Mouse (Mus musculus) heart, adult 2 months (tissue): ENCODE measurements around the gene Pkp1. TPM values are rescaled to one million over a fixed set of nuclear protein-coding genes. Genes with fewer than 3 reads are reported as not detected.
A peak's percentile ranks its signal among the peaks of the same experiment; 100 is the strongest.

Experiments used
- DNase-seq, 2 experiments: peaks; one replicate each; pipeline ENCODE4 v3.0.0; 2021
- H3K27ac ChIP-seq: fragments of 200-600 bp; 2 replicates; pipeline ENCODE4 v1.8.1; 2022
- H3K27me3 ChIP-seq: fragments of 200-500 bp; 2 replicates; pipeline ENCODE4 v1.6.1; 2012; ENCODE audit warnings: mild to moderate bottlenecking, low read length, inconsistent platforms, mixed read lengths; ENCODE audit not compliant: control insufficient read depth, insufficient read depth
- H3K36me3 ChIP-seq: fragments of 200-500 bp; 2 replicates; pipeline ENCODE4 v1.6.1; 2012; ENCODE audit warnings: low read length, inconsistent platforms; ENCODE audit not compliant: control insufficient read depth, insufficient read depth
- H3K4me1 ChIP-seq: fragments of 200-500 bp; 2 replicates; pipeline ENCODE4 v1.6.1; 2011; ENCODE audit warnings: low read length; ENCODE audit not compliant: control insufficient read depth, insufficient read depth
- H3K4me3 ChIP-seq: fragments of 200-600 bp; 2 replicates; pipeline ENCODE4 v1.8.1; 2022
- H3K79me2 ChIP-seq: fragments of 200-500 bp; replicated peaks from 2 replicates; pipeline ENCODE4 v1.6.1; 2012; ENCODE audit warnings: mild to moderate bottlenecking, inconsistent platforms, low read length, moderate library complexity, mixed read lengths; ENCODE audit not compliant: control insufficient read depth, insufficient read depth
- H3K9ac ChIP-seq: fragments of 200-500 bp; 2 replicates; pipeline ENCODE4 v1.6.1; 2012; ENCODE audit warnings: low read depth, mild to moderate bottlenecking, control low read depth, inconsistent platforms, low read length, mixed read lengths
- CTCF ChIP-seq: fragments of 200-600 bp; IDR thresholded peaks from 2 replicates; pipeline ENCODE4 v1.8.1; 2022; ENCODE audit warnings: antibody characterized with exemption, mild to moderate bottlenecking, moderate library complexity
- EP300 ChIP-seq: fragments of 200-500 bp; IDR thresholded peaks from 2 replicates; pipeline ENCODE4 v1.6.1; 2011; ENCODE audit warnings: low read depth, low read length, control low read depth; ENCODE audit not compliant: insufficient read depth
- POLR2A ChIP-seq: fragments of 200-500 bp; IDR thresholded peaks from 2 replicates; pipeline ENCODE4 v1.6.1; 2011; ENCODE audit warnings: mild to moderate bottlenecking, low read depth, low read length, control low read depth; ENCODE audit not compliant: insufficient read depth
- WGBS: fragments of 180-500 bp; shearing (Covaris S2); methylation state at CpG from one replicate; pipeline ENCODE4 v1.1.7; 2018; 5-methylcytosine and 5-hydroxymethylcytosine counted together
- intact Hi-C: fragments of 180-260 bp; cut with DNase I; formaldehyde crosslinking; loops from one replicate; pipeline ENCODE4 v1.15.1; 2025
- polyA plus RNA-seq: library from polyadenylated mRNA; depleted of rRNA; stranded (reverse); fragments of >200 nt; gene quantifications from 2 replicates; pipeline ENCODE4 v1.2.3, GENCODE M21; 2012
- total RNA-seq, 2 experiments: library from RNA; stranded (reverse); gene quantifications; 2 replicates each; pipeline ENCODE4 v1.2.3; 2021

Gene Pkp1
- total and polyA plus RNA-seq, 3 experiments: 0.16 TPM; not detected in 2

- 38% methylated on average over 4 of the region's 4 CpGs for WGBS
- Histone ChIP-seq H3K79me2 (no peaks in the 10 kb centered on the region), H3K9ac (no peak overlapping the region), H3K27me3 (no peaks in the 10 kb centered on the region; the same call in 1 of the 2 replicates), H3K27ac (no peak overlapping the region), H3K4me3 (no peak overlapping the region), H3K36me3 (no peaks in the 10 kb centered on the region), H3K4me1 (no peaks in the 10 kb centered on the region)
- DNase-seq: no peak
- TF ChIP-seq EP300 (no peak), CTCF (no peak), POLR2A (no peak)
- intact Hi-C loops: no loop called here
These were observed 27.2 kb upstream of the Pkp1 start for GRCm38 (mm10) chr1:135946247-135946646.

GRCm38 (mm10) chr1:135945711-135946110 lies 26.7 kb upstream of the Pkp1 start:
- Histone ChIP-seq H3K27me3 (no peaks in the 10 kb centered on the region; the same call in 1 of the 2 replicates), H3K27ac (no peak overlapping the region), H3K4me1 (no peaks in the 10 kb centered on the region), H3K4me3 (no peak overlapping the region), H3K36me3 (no peaks in the 10 kb centered on the region), H3K9ac (no peak overlapping the region), H3K79me2 (no peaks in the 10 kb centered on the region)
- TF ChIP-seq EP300: no peak
- TF ChIP-seq CTCF: peak; percentile 82
- 7% methylated on average over 7 of the region's 7 CpGs for WGBS
- intact Hi-C loops: loop anchor here (1.0 kb wide), 1 partner anchor 80 kb away; no protein-coding TSS in a partner anchor
- DNase-seq: peak; percentile 32 to 40

- Histone ChIP-seq H3K4me3 (no peak overlapping the region), H3K79me2 (no peaks in the 10 kb centered on the region), H3K36me3 (no peaks in the 10 kb centered on the region), H3K27me3 (no peaks in the 10 kb centered on the region; the same call in 1 of the 2 replicates), H3K9ac (no peak overlapping the region), H3K27ac (no peak overlapping the region), H3K4me1 (no peaks in the 10 kb centered on the region)
- TF ChIP-seq POLR2A: no peak
- TF ChIP-seq CTCF: peak; percentile 76
- intact Hi-C loops: loop anchor here (1.0 to 5.0 kb wide), 3 partner anchors 62 to 132 kb away; no protein-coding TSS in a partner anchor
- DNase-seq: peak; percentile 45 to 50
- 47% methylated on average over 12 of the region's 12 CpGs for WGBS
These were observed 25.7 kb upstream of the Pkp1 start for GRCm38 (mm10) chr1:135944526-135945259.

GRCm38 (mm10) chr1:135943713-135944112 lies 24.7 kb upstream of the Pkp1 start:
- Histone ChIP-seq H3K27me3 (no peaks in the 10 kb centered on the region), H3K27ac (no peak overlapping the region), H3K9ac (no peak overlapping the region), H3K4me3 (no peak overlapping the region), H3K4me1 (no peaks in the 10 kb centered on the region), H3K79me2 (no peaks in the 10 kb centered on the region), H3K36me3 (no peaks in the 10 kb centered on the region)
- DNase-seq: no peak
- intact Hi-C loops: loop anchor here (5.0 kb wide), 2 partner anchors 61 to 131 kb away; no protein-coding TSS in a partner anchor
- 94% methylated on average over 2 of the region's 2 CpGs for WGBS
- TF ChIP-seq EP300: no peak
- no peak for TF ChIP-seq CTCF
- no peak for TF ChIP-seq POLR2A

GRCm38 (mm10) chr1:135942116-135942515 lies 23.1 kb upstream of the Pkp1 start:
- intact Hi-C loops: loop anchor here (5.0 kb wide), 2 partner anchors 60 to 130 kb away; no protein-coding TSS in a partner anchor
- Histone ChIP-seq H3K36me3 (no peaks in the 10 kb centered on the region), H3K27me3 (no peaks in the 10 kb centered on the region), H3K4me1 (no peaks in the 10 kb centered on the region), H3K9ac (no peak overlapping the region), H3K79me2 (no peaks in the 10 kb centered on the region), H3K4me3 (no peak overlapping the region), H3K27ac (no peak overlapping the region)
- TF ChIP-seq CTCF: no peak
- TF ChIP-seq EP300: no peak
- TF ChIP-seq POLR2A: no peak
- no peak for DNase-seq
- 35% methylated on average over 7 of the region's 7 CpGs for WGBS
